Mouse (Mus musculus) heart, postnatal 10 days (tissue): Measurements from ENCODE around the gene Gm47791. TPM values are rescaled to one million over a fixed set of nuclear protein-coding genes. Genes with fewer than 3 reads are reported as not detected.
A peak's percentile ranks its signal among the peaks of the same experiment; 100 is the strongest.

Experiments
- DNase-seq, 2 experiments: peaks; one replicate each; pipeline ENCODE4 v3.0.0; 2021
- intact Hi-C: fragments of 180-260 bp; cut with DNase I; formaldehyde crosslinking; loops from one replicate; pipeline ENCODE4 v1.15.1; 2025
- total RNA-seq, 2 experiments: library from RNA; stranded (reverse); gene quantifications; 2 replicates each; pipeline ENCODE4 v1.2.3; 2021

Gm47791 gene
- total RNA-seq, 2 experiments from 2014 or later, result not detected

GRCm38 (mm10) chr1:82788070-82788469, 17.0 kb upstream of the Gm47791 start:
- DNase-seq, result no peak
- intact Hi-C loops, result loop anchor here (5.0 kb wide), 2 partner anchors 399 to 929 kb away; no protein-coding TSS in a partner anchor

GRCm38 (mm10) chr1:82787414-82787813, 16.4 kb upstream of the Gm47791 start:
- DNase-seq, result peak; percentile 89
- intact Hi-C loops, result loop anchor here (1.0 to 5.0 kb wide), 5 partner anchors 51 to 930 kb away; partner anchors contain the start of gene Agfg1

GRCm38 (mm10) chr1:82785546-82785945, 14.5 kb upstream of the Gm47791 start:
- peak in 1 of 2 experiments; percentile 18 for DNase-seq
- intact Hi-C loops, result loop anchor here (5.0 kb wide), 2 partner anchors 402 to 932 kb away; no protein-coding TSS in a partner anchor

- intact Hi-C loops, result no loop called here
- no peak for DNase-seq
These were observed 12.5 kb upstream of the Gm47791 start for GRCm38 (mm10) chr1:82783559-82783958.

- intact Hi-C loops, result no loop called here
These were observed 8.4 kb upstream of the Gm47791 start for GRCm38 (mm10) chr1:82779388-82779966.

GRCm38 (mm10) chr1:82775293-82775692, 4.2 kb upstream of the Gm47791 start:
- no peak for DNase-seq
- intact Hi-C loops, result no loop called here

More at GRCm38 (mm10) chr1:82779388-82779966, 8.4 kb upstream of the Gm47791 start:
- no peak for DNase-seq

GRCm38 (mm10) chr1:82773208-82773607, 2.2 kb upstream of the Gm47791 start:
- DNase-seq, result no peak
- intact Hi-C loops, result no loop called here

- DNase-seq, result no peak
- intact Hi-C loops, result no loop called here
These were observed 1.4 kb upstream of the Gm47791 start for GRCm38 (mm10) chr1:82772428-82772827.

- no peak for DNase-seq
- intact Hi-C loops, result no loop called here
These were observed 2.8 kb downstream of the Gm47791 start, which contains the start of gene Tm4sf20 for GRCm38 (mm10) chr1:82768269-82768668. Gene Tm4sf20, minus strand, starts transcription at chr1:82768461.

GRCm38 (mm10) chr1:82766641-82767040, 4.4 kb downstream of the Gm47791 start:
- no peak for DNase-seq

GRCm38 (mm10) chr1:82766227-82766626, 4.8 kb downstream of the Gm47791 start:
- intact Hi-C loops, result no loop called here
- DNase-seq, result no peak

More at GRCm38 (mm10) chr1:82766641-82767040, 4.4 kb downstream of the Gm47791 start:
- intact Hi-C loops, result no loop called here

GRCm38 (mm10) chr1:82762274-82762673, 8.8 kb downstream of the Gm47791 start:
- intact Hi-C loops, result no loop called here
- no peak for DNase-seq

- no peak for DNase-seq
- intact Hi-C loops, result no loop called here
These were observed 9.4 kb downstream of the Gm47791 start for GRCm38 (mm10) chr1:82761454-82762169.

- no peak for DNase-seq
- intact Hi-C loops, result no loop called here
These were observed 11.5 kb downstream of the Gm47791 start for GRCm38 (mm10) chr1:82759520-82759919.

- intact Hi-C loops, result no loop called here
- DNase-seq, result no peak
These were observed 23.2 kb downstream of the Gm47791 start for GRCm38 (mm10) chr1:82747714-82748452.

GRCm38 (mm10) chr1:82746408-82746807, 24.6 kb downstream of the Gm47791 start:
- DNase-seq, result no peak
- intact Hi-C loops, result no loop called here

GRCm38 (mm10) chr1:82743962-82744361, 27.1 kb downstream of the Gm47791 start:
- DNase-seq, result no peak

GRCm38 (mm10) chr1:82741539-82741938, 29.5 kb downstream of the Gm47791 start:
- intact Hi-C loops, result no loop called here

More at GRCm38 (mm10) chr1:82743962-82744361, 27.1 kb downstream of the Gm47791 start:
- intact Hi-C loops, result no loop called here

GRCm38 (mm10) chr1:82738066-82738465, 33.0 kb downstream of the Gm47791 start:
- DNase-seq, result no peak
- intact Hi-C loops, result no loop called here

More at GRCm38 (mm10) chr1:82741539-82741938, 29.5 kb downstream of the Gm47791 start:
- DNase-seq, result no peak

- intact Hi-C loops, result no loop called here
- DNase-seq, result no peak
These were observed 37.7 kb downstream of the Gm47791 start for GRCm38 (mm10) chr1:82733357-82733756.

GRCm38 (mm10) chr1:82726482-82726881, 44.6 kb downstream of the Gm47791 start:
- intact Hi-C loops, result loop anchor here (10.0 kb wide), 1 partner anchor 412 kb away; the partner anchor contains the start of gene Rhbdd1
- DNase-seq, result no peak
